Mouse (Mus musculus): ENCODE data around the gene Zfp786. TPM values are rescaled to one million over a fixed set of nuclear protein-coding genes. Genes with fewer than 3 reads are reported as not detected.

Gene Zfp786
- polyA plus RNA-seq, 1 experiment from 2014 or later, result 3.2 TPM

GRCm38 (mm10) chr6:47819626-47820325 lies 10.9 kb downstream of the Zfp786 start:
- WGBS, result 91% methylated on average over 23 of the region's 23 CpGs
- no peaks in the 10 kb centered on the region; the same call in 1 of the 2 replicates for H3K36me3 ChIP-seq
- no peaks in the 10 kb centered on the region for H3K4me1 ChIP-seq

DNA sequence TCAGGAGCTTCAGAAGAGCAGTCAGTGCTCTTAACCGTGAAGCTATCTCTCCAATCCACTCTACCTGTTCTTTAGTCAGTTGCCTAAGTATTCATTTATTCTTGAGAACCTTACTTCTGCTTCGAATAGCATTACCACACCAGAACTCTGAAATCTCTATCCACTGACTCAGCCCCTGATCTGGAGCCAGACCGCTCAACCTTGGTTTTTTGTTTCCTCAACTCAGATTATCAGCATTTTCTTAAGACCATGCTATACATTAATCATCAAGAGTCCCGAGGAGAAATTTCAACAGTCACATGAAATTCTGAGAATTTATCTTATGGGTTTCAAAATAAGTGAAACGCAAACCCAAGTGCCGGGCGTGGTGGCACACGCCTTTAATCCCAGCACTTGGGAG lies 11.9 kb downstream of the Zfp786 start:
- WGBS, result 85% methylated on average over 8 of the region's 8 CpGs
- no peaks in the 10 kb centered on the region for H3K27me3 ChIP-seq (replicated peaks)
- H3K4me3 ChIP-seq (replicated peaks), result no peak overlapping the region
- no peak overlapping the region for H3K9ac ChIP-seq
- no peaks in the 10 kb centered on the region for H3K4me1 ChIP-seq
- no peak for ATAC-seq (ENCODE audit: insufficient read depth, low FRiP score, low read depth)
- no peaks in the 10 kb centered on the region for H3K9me3 ChIP-seq
- no peaks in the 10 kb centered on the region; the same call in 1 of the 2 replicates for H3K36me3 ChIP-seq
- H3K27ac ChIP-seq, result no peak overlapping the region
- H3K4me2 ChIP-seq, result no peak overlapping the region

More at GRCm38 (mm10) chr6:47819626-47820325, 10.9 kb downstream of the Zfp786 start:
- H3K27ac ChIP-seq, result no peak overlapping the region
- H3K9ac ChIP-seq, result no peak overlapping the region
- H3K4me3 ChIP-seq (replicated peaks), result no peak overlapping the region
- H3K27me3 ChIP-seq (replicated peaks), result no peaks in the 10 kb centered on the region
- no peak overlapping the region for H3K4me2 ChIP-seq
- no peak for ATAC-seq (ENCODE audit: insufficient read depth, low FRiP score, low read depth)
- H3K9me3 ChIP-seq, result no peaks in the 10 kb centered on the region

DNA sequence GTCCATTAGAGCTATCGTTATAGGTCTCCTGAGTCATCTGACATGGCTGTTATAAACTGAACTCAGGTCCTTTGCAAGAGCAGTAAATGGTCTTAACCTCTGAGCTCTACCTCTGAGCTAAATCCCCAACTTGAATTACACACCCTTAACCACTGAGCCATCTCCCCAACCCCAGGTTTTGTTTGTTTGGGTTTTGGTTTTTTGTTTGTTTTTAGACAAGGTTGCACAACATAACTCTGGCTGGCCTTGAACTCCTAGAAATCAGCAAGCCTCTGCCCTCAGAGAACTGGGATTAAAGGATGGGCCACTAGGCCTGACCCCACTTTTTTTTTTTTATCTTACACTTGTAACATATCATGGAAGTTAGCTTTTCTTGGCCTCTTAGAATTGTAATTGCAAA lies 14.5 kb downstream of the Zfp786 start:
- H3K9me3 ChIP-seq, result no peaks in the 10 kb centered on the region
- H3K27me3 ChIP-seq (replicated peaks), result no peaks in the 10 kb centered on the region
- H3K9ac ChIP-seq, result no peak overlapping the region
- peaks cover 9% of the 10 kb centered on the region; the same call in 1 of the 2 replicates for H3K4me1 ChIP-seq
- H3K4me2 ChIP-seq, result no peak overlapping the region
- H3K4me3 ChIP-seq (replicated peaks), result no peak overlapping the region
- WGBS, result 70% methylated on average over 1 of the region's 1 CpGs
- no peak overlapping the region for H3K27ac ChIP-seq
- no peak for ATAC-seq (ENCODE audit: insufficient read depth, low FRiP score, low read depth)
- no peaks in the 10 kb centered on the region for H3K36me3 ChIP-seq

- peak within 1 kb of the TSS; percentile 98 for H3K27ac ChIP-seq
- ATAC-seq (ENCODE audit: insufficient read depth, low FRiP score, low read depth), result peak; percentile 98
- peak within 1 kb of the TSS; percentile 84 for H3K4me3 ChIP-seq (replicated peaks)
- H3K27me3 ChIP-seq (replicated peaks), result no peaks in the 10 kb centered on the region
- WGBS, result under 1% methylated on average over 44 of the region's 44 CpGs
- H3K9ac ChIP-seq, result peak within 1 kb of the TSS; percentile 91
- no peaks in the 10 kb centered on the region for H3K9me3 ChIP-seq
- H3K4me1 ChIP-seq, result peaks cover 20% of the 10 kb centered on the region
- H3K4me2 ChIP-seq, result peak within 1 kb of the TSS; percentile 71
- H3K36me3 ChIP-seq, result no peaks in the 10 kb centered on the region
Measured at GRCm38 (mm10) chr6:47813257-47813878, 17.3 kb downstream of the Zfp786 start, which contains the start of gene Pdia4. TSS of gene Pdia4 (minus strand) at chr6:47813430.

GRCm38 (mm10) chr6:47812271-47812915 lies 18.3 kb downstream of the Zfp786 start:
- H3K9me3 ChIP-seq, result no peaks in the 10 kb centered on the region
- peak overlapping the region; percentile 71 for H3K4me2 ChIP-seq
- ATAC-seq (ENCODE audit: insufficient read depth, low FRiP score, low read depth), result no peak
- peak overlapping the region; percentile 91 for H3K9ac ChIP-seq
- H3K4me1 ChIP-seq, result peaks cover 20% of the 10 kb centered on the region
- under 1% methylated on average over 17 of the region's 17 CpGs for WGBS
- no peaks in the 10 kb centered on the region for H3K27me3 ChIP-seq (replicated peaks)
- peak overlapping the region; percentile 98 for H3K27ac ChIP-seq
- peak overlapping the region; percentile 84 for H3K4me3 ChIP-seq (replicated peaks)
- peaks cover 3% of the 10 kb centered on the region; the same call in 1 of the 2 replicates for H3K36me3 ChIP-seq

- WGBS, result 41% methylated on average over 5 of the region's 5 CpGs
- H3K4me1 ChIP-seq, result peaks cover 20% of the 10 kb centered on the region
- no peak overlapping the region for H3K9ac ChIP-seq
- H3K36me3 ChIP-seq, result peaks cover 11% of the 10 kb centered on the region
- no peak overlapping the region for H3K27ac ChIP-seq
- ATAC-seq (ENCODE audit: insufficient read depth, low FRiP score, low read depth), result no peak
- H3K27me3 ChIP-seq (replicated peaks), result no peaks in the 10 kb centered on the region
- H3K4me3 ChIP-seq (replicated peaks), result peak overlapping the region; percentile 84
- H3K4me2 ChIP-seq, result peak overlapping the region; percentile 71
- H3K9me3 ChIP-seq, result no peaks in the 10 kb centered on the region
Measured at GRCm38 (mm10) chr6:47811324-47811723, 19.3 kb downstream of the Zfp786 start.

GRCm38 (mm10) chr6:47810181-47810580 lies 20.5 kb downstream of the Zfp786 start:
- no peaks in the 10 kb centered on the region for H3K27me3 ChIP-seq (replicated peaks)
- H3K9ac ChIP-seq, result no peak overlapping the region
- no peak for ATAC-seq (ENCODE audit: insufficient read depth, low FRiP score, low read depth)
- H3K4me3 ChIP-seq (replicated peaks), result no peak overlapping the region
- peaks cover 20% of the 10 kb centered on the region for H3K4me1 ChIP-seq
- H3K27ac ChIP-seq, result no peak overlapping the region
- peak overlapping the region; percentile 27; the same call in 1 of the 2 replicates for H3K4me2 ChIP-seq
- WGBS, result 56% methylated on average over 2 of the region's 2 CpGs
- H3K36me3 ChIP-seq, result peaks cover 19% of the 10 kb centered on the region
- no peaks in the 10 kb centered on the region for H3K9me3 ChIP-seq

- no peaks in the 10 kb centered on the region for H3K9me3 ChIP-seq
- no peak overlapping the region for H3K4me2 ChIP-seq
- H3K36me3 ChIP-seq, result peaks cover 28% of the 10 kb centered on the region
- no peak overlapping the region for H3K27ac ChIP-seq
- ATAC-seq (ENCODE audit: insufficient read depth, low FRiP score, low read depth), result no peak
- H3K27me3 ChIP-seq (replicated peaks), result no peaks in the 10 kb centered on the region
- WGBS, result 73% methylated on average over 4 of the region's 4 CpGs
- no peak overlapping the region for H3K4me3 ChIP-seq (replicated peaks)
- H3K9ac ChIP-seq, result no peak overlapping the region
- H3K4me1 ChIP-seq, result peaks cover 20% of the 10 kb centered on the region
Measured at GRCm38 (mm10) chr6:47809053-47809452, 21.6 kb downstream of the Zfp786 start.

GRCm38 (mm10) chr6:47808545-47808944 lies 22.1 kb downstream of the Zfp786 start:
- no peak overlapping the region for H3K9ac ChIP-seq
- no peak overlapping the region for H3K4me2 ChIP-seq
- H3K27ac ChIP-seq, result no peak overlapping the region
- no peak for ATAC-seq (ENCODE audit: insufficient read depth, low FRiP score, low read depth)
- H3K4me3 ChIP-seq (replicated peaks), result no peak overlapping the region
- peaks cover 20% of the 10 kb centered on the region for H3K4me1 ChIP-seq
- no peaks in the 10 kb centered on the region for H3K9me3 ChIP-seq
- H3K27me3 ChIP-seq (replicated peaks), result no peaks in the 10 kb centered on the region
- WGBS, result 80% methylated on average over 5 of the region's 5 CpGs
- peaks cover 33% of the 10 kb centered on the region for H3K36me3 ChIP-seq

DNA sequence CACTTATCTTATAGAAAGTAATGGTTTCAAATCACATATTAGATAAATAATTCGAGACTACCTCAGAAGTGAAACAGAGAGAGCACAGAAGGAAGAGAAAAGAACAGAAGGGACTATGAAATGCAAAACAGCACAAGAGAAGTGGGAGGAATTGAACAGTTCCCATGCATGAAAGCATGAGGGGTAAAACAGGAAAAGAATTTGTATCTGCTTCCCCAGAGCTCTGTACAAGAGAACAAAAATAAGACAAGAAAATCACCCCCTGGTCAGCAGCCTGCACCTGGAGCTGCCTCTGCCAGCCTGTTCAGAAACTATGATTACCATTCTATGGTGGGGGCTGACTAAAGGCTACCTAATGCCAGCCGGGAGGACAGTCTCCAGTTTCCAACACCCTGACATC lies 23.2 kb downstream of the Zfp786 start:
- ATAC-seq (ENCODE audit: insufficient read depth, low FRiP score, low read depth), result no peak

GRCm38 (mm10) chr6:47805520-47805919 lies 25.1 kb downstream of the Zfp786 start:
- 71% methylated on average over 2 of the region's 2 CpGs for WGBS

More for the DNA sequence above, 23.2 kb downstream of the Zfp786 start:
- no peak overlapping the region for H3K27ac ChIP-seq
- 78% methylated on average over 2 of the region's 2 CpGs for WGBS
- H3K4me2 ChIP-seq, result no peak overlapping the region
- peaks cover 45% of the 10 kb centered on the region for H3K36me3 ChIP-seq
- no peaks in the 10 kb centered on the region for H3K27me3 ChIP-seq (replicated peaks)
- no peak overlapping the region for H3K9ac ChIP-seq
- H3K4me3 ChIP-seq (replicated peaks), result no peak overlapping the region
- peaks cover 20% of the 10 kb centered on the region for H3K4me1 ChIP-seq
- no peaks in the 10 kb centered on the region for H3K9me3 ChIP-seq

DNA sequence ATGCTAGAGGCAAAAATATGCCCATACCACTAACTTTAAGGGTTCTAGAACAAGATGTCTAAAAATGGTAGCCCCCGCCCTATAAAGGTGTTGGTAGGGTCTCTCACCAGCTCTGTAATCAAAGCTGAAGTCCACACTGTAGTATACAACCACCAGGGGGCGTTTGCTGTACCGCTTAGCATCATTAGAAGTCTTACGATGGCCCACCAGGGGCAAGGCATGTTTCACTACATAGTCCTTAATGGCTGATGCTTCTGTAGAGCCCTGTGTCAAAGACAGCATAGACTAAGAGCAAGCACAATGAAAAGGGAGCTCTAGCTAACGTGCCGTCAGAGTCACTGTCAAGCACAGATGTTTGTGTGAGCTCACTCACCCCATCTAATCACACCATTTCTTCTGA lies 31.6 kb downstream of the Zfp786 start:
- Histone ChIP-seq H3K27me3 (replicated peaks) (no peaks in the 10 kb centered on the region), H3K9me3 (no peaks in the 10 kb centered on the region), H3K36me3 (peaks cover 67% of the 10 kb centered on the region), H3K4me3 (replicated peaks) (no peak overlapping the region), H3K4me2 (no peak overlapping the region), H3K4me1 (no peaks in the 10 kb centered on the region), H3K27ac (no peak overlapping the region), H3K9ac (no peak overlapping the region)
- 50% methylated on average over 6 of the region's 6 CpGs for WGBS
- no peak for ATAC-seq (ENCODE audit: insufficient read depth, low FRiP score, low read depth)

More at GRCm38 (mm10) chr6:47805520-47805919, 25.1 kb downstream of the Zfp786 start:
- no peak overlapping the region for H3K4me2 ChIP-seq
- no peak overlapping the region for H3K9ac ChIP-seq
- H3K4me3 ChIP-seq (replicated peaks), result no peak overlapping the region
- H3K36me3 ChIP-seq, result peaks cover 55% of the 10 kb centered on the region
- no peaks in the 10 kb centered on the region for H3K27me3 ChIP-seq (replicated peaks)
- H3K9me3 ChIP-seq, result no peaks in the 10 kb centered on the region
- ATAC-seq (ENCODE audit: insufficient read depth, low FRiP score, low read depth), result no peak
- H3K27ac ChIP-seq, result no peak overlapping the region
- H3K4me1 ChIP-seq, result peaks cover 7% of the 10 kb centered on the region
